Mouse (Mus musculus) layer of hippocampus, adult 9-11 months (tissue): ENCODE results near the gene Emsy.

Experiments used
- DNase-seq: peaks from one replicate; pipeline ENCODE4 v3.0.0; 2022

Emsy gene

GRCm38 (mm10) chr7:98537210-98537966 is 119.2 kb downstream of the Emsy start:
- no peak for DNase-seq
